Mouse (Mus musculus): ENCODE results near the gene Zfp800. TPM values are rescaled to one million over a fixed set of nuclear protein-coding genes. Genes with fewer than 3 reads are reported as not detected.

Zfp800 gene
- polyA plus RNA-seq, 1 experiment from 2014 or later, result 27.6 TPM

DNA sequence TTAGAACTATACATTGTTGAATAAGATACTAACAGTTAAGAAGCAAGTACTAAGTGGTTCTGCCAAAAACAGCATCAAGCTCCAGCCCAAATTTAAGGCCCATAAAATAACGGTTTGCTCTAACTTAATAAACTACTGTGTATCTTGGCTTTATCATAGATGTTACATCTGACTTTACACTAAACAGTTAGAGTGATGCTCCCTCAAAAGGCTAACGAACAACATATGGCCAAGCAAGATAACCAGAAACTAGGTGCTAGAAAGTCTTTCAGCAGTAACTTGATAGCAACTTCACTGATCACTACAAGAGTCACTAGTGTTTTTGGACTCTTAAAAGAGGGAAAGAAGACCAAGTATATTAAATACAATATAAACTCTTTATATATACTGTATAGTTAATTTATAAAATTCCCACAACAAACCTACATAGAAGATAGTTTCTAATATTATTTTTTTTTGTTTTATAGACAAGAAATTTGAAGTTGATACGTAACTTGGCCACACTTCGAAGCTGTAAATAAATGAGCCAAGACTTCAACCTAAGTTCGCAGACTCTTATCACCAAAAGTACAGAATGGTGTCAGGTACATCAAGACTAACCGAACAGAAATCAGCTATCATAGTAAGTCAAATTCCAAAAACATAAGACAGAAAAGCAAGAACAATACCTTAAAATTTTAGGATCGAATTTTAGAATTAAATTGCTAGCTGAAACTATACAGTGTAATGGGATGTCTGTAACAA lies 165.0 kb downstream of the Zfp800 start:
- no peak overlapping the region for H3K4me3 ChIP-seq (replicated peaks)
- ATAC-seq (ENCODE audit: insufficient read depth, low FRiP score, low read depth), result peak; percentile 92
- WGBS, result 86% methylated on average over 7 of the region's 7 CpGs
- H3K9ac ChIP-seq, result no peak overlapping the region
- H3K27ac ChIP-seq, result no peak overlapping the region
- no peaks in the 10 kb centered on the region for H3K27me3 ChIP-seq (replicated peaks)
- no peaks in the 10 kb centered on the region for H3K9me3 ChIP-seq
- 0 out of 2 replicates have a peak, but pooled peaks cover 5% of the 10 kb centered on the region for H3K36me3 ChIP-seq
- H3K4me2 ChIP-seq, result no peak overlapping the region
- H3K4me1 ChIP-seq, result no peaks in the 10 kb centered on the region

GRCm38 (mm10) chr6:28228085-28228484 lies 169.7 kb downstream of the Zfp800 start:
- no peak for ATAC-seq (ENCODE audit: insufficient read depth, low FRiP score, low read depth)
- 79% methylated on average over 3 of the region's 3 CpGs for WGBS
- H3K4me2 ChIP-seq, result no peak overlapping the region
- H3K4me3 ChIP-seq (replicated peaks), result no peak overlapping the region
- 0 out of 2 replicates have a peak, but pooled peaks cover 5% of the 10 kb centered on the region for H3K36me3 ChIP-seq
- no peaks in the 10 kb centered on the region for H3K9me3 ChIP-seq
- no peak overlapping the region for H3K27ac ChIP-seq
- H3K27me3 ChIP-seq (replicated peaks), result no peaks in the 10 kb centered on the region
- no peak overlapping the region for H3K9ac ChIP-seq
- H3K4me1 ChIP-seq, result no peaks in the 10 kb centered on the region

DNA sequence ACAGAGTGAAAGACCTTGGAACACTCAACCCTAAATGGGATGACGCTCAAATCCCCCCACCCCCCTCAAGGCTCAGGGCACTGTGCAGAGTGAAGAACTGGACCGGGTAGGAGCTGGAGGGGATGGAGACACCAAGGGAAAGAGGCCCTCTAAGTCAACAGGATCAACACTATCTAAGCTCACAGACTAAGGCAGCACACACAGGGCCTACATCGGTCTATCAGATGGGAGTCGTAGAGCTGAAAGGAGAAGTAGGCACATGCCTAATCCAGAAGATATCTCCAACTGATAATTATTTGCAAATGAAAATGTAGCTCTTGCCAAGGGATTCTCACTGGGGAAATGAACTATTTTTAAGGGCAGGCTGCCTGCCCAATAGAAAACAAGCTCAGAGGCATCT lies 176.8 kb downstream of the Zfp800 start:
- WGBS, result 86% methylated on average over 4 of the region's 4 CpGs
- Histone ChIP-seq H3K9ac (no peak overlapping the region), H3K4me1 (no peaks in the 10 kb centered on the region), H3K4me3 (replicated peaks) (no peak overlapping the region), H3K27ac (no peak overlapping the region), H3K27me3 (replicated peaks) (no peaks in the 10 kb centered on the region), H3K36me3 (no peaks in the 10 kb centered on the region), H3K9me3 (no peaks in the 10 kb centered on the region), H3K4me2 (no peak overlapping the region)
- ATAC-seq (ENCODE audit: insufficient read depth, low FRiP score, low read depth), result no peak

- Histone ChIP-seq H3K9me3 (no peaks in the 10 kb centered on the region), H3K4me1 (no peaks in the 10 kb centered on the region)
- ATAC-seq (ENCODE audit: insufficient read depth, low FRiP score, low read depth), result no peak
Observed at GRCm38 (mm10) chr6:28218386-28218785, 179.4 kb downstream of the Zfp800 start.

GRCm38 (mm10) chr6:28215268-28215954 lies 182.4 kb downstream of the Zfp800 start:
- 0% methylated on average over 72 of the region's 87 CpGs for WGBS

More at GRCm38 (mm10) chr6:28218386-28218785, 179.4 kb downstream of the Zfp800 start:
- no peaks in the 10 kb centered on the region for H3K36me3 ChIP-seq
- no peak overlapping the region for H3K4me2 ChIP-seq
- H3K27me3 ChIP-seq (replicated peaks), result no peaks in the 10 kb centered on the region
- H3K9ac ChIP-seq, result no peak overlapping the region
- no peak overlapping the region for H3K27ac ChIP-seq
- 86% methylated on average over 8 of the region's 8 CpGs for WGBS
- no peak overlapping the region for H3K4me3 ChIP-seq (replicated peaks)

GRCm38 (mm10) chr6:28214658-28215267 lies 183.0 kb downstream of the Zfp800 start:
- H3K27me3 ChIP-seq (replicated peaks), result no peaks in the 10 kb centered on the region
- no peaks in the 10 kb centered on the region for H3K9me3 ChIP-seq
- peak overlapping the region; percentile 87 for H3K4me2 ChIP-seq
- H3K9ac ChIP-seq, result peak overlapping the region; percentile 48
- no peak overlapping the region for H3K27ac ChIP-seq
- ATAC-seq (ENCODE audit: insufficient read depth, low FRiP score, low read depth), result no peak
- H3K4me1 ChIP-seq, result no peaks in the 10 kb centered on the region
- H3K4me3 ChIP-seq (replicated peaks), result peak overlapping the region; percentile 62
- 46% methylated on average over 13 of the region's 13 CpGs for WGBS
- H3K36me3 ChIP-seq, result no peaks in the 10 kb centered on the region

More at GRCm38 (mm10) chr6:28215268-28215954, 182.4 kb downstream of the Zfp800 start:
- Histone ChIP-seq H3K27ac (no peak overlapping the region), H3K4me1 (no peaks in the 10 kb centered on the region), H3K9ac (peak overlapping the region; percentile 48), H3K36me3 (no peaks in the 10 kb centered on the region), H3K27me3 (replicated peaks) (no peaks in the 10 kb centered on the region), H3K4me2 (peak overlapping the region; percentile 87), H3K9me3 (no peaks in the 10 kb centered on the region), H3K4me3 (replicated peaks) (peak overlapping the region; percentile 62)
- peak; percentile 93 for ATAC-seq (ENCODE audit: insufficient read depth, low FRiP score, low read depth)

GRCm38 (mm10) chr6:28203454-28203853 lies 194.4 kb downstream of the Zfp800 start:
- Histone ChIP-seq H3K36me3 (no peaks in the 10 kb centered on the region), H3K4me1 (no peaks in the 10 kb centered on the region), H3K9ac (no peak overlapping the region), H3K27me3 (replicated peaks) (no peaks in the 10 kb centered on the region), H3K4me3 (replicated peaks) (no peak overlapping the region), H3K27ac (no peak overlapping the region), H3K9me3 (no peaks in the 10 kb centered on the region), H3K4me2 (no peak overlapping the region)
- WGBS, result 51% methylated on average over 4 of the region's 4 CpGs
- ATAC-seq (ENCODE audit: insufficient read depth, low FRiP score, low read depth), result no peak

DNA sequence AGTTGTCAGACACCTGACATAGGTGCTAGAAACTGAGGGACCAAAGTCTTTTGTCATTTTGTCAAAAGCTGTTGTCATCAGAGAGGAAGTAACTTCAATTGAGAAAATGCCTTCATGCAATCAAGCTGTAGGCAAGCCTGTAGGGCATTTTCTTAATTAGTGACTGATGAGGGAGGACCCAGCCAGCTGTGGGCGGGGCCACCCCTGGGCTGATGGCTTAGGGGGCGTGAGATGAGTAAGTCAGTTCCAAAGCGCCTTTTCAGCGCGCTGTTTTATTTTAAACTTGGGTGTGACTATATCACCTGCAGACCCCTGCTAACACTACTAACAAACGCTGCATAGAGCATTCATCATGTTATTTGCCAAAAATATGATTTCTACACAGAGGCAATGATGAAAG lies 195.0 kb downstream of the Zfp800 start:
- H3K4me3 ChIP-seq (replicated peaks), result no peak overlapping the region
- H3K9ac ChIP-seq, result no peak overlapping the region
- 54% methylated on average over 6 of the region's 6 CpGs for WGBS
- H3K36me3 ChIP-seq, result no peaks in the 10 kb centered on the region
- H3K27ac ChIP-seq, result no peak overlapping the region
- ATAC-seq (ENCODE audit: insufficient read depth, low FRiP score, low read depth), result no peak
- H3K4me2 ChIP-seq, result no peak overlapping the region
- no peaks in the 10 kb centered on the region for H3K4me1 ChIP-seq
- no peaks in the 10 kb centered on the region for H3K9me3 ChIP-seq
- H3K27me3 ChIP-seq (replicated peaks), result no peaks in the 10 kb centered on the region

- H3K27me3 ChIP-seq (replicated peaks), result no peaks in the 10 kb centered on the region
- H3K27ac ChIP-seq, result no peak overlapping the region
- H3K4me1 ChIP-seq, result no peaks in the 10 kb centered on the region
- ATAC-seq (ENCODE audit: insufficient read depth, low FRiP score, low read depth), result no peak
- WGBS, result 49% methylated on average over 2 of the region's 2 CpGs
- no peaks in the 10 kb centered on the region for H3K36me3 ChIP-seq
- H3K4me2 ChIP-seq, result no peak overlapping the region
- no peak overlapping the region for H3K4me3 ChIP-seq (replicated peaks)
- no peak overlapping the region for H3K9ac ChIP-seq
- no peaks in the 10 kb centered on the region for H3K9me3 ChIP-seq
Observed at GRCm38 (mm10) chr6:28193901-28194300, 203.9 kb downstream of the Zfp800 start.

GRCm38 (mm10) chr6:28191935-28192334 lies 205.9 kb downstream of the Zfp800 start:
- H3K4me2 ChIP-seq, result no peak overlapping the region
- no peaks in the 10 kb centered on the region for H3K36me3 ChIP-seq
- WGBS, result 83% methylated on average over 2 of the region's 2 CpGs
- no peak overlapping the region for H3K4me3 ChIP-seq (replicated peaks)
- H3K27ac ChIP-seq, result no peak overlapping the region
- no peaks in the 10 kb centered on the region for H3K4me1 ChIP-seq
- H3K9me3 ChIP-seq, result no peaks in the 10 kb centered on the region
- no peak overlapping the region for H3K9ac ChIP-seq
- H3K27me3 ChIP-seq (replicated peaks), result no peaks in the 10 kb centered on the region
- ATAC-seq (ENCODE audit: insufficient read depth, low FRiP score, low read depth), result no peak
